Mouse (Mus musculus) forebrain, postnatal 0 days (tissue): ENCODE results near the gene Srd5a1. TPM values are rescaled to one million over a fixed set of nuclear protein-coding genes. Genes with fewer than 3 reads are reported as not detected.

Source experiments
- ATAC-seq: fragments of 200-750 bp; cut with Nextera tagmentation; 2 replicates; pipeline ENCODE4 v1.8.0; 2017; ENCODE audit warnings: mild to moderate bottlenecking, moderate library complexity
- DNase-seq: peaks from one replicate; pipeline ENCODE4 v3.0.0-alpha.2; 2015
- H3K27ac ChIP-seq: fragments of 300-500 bp; sonication (generic); 2 replicates; pipeline ENCODE4 v1.5.1; 2014; ENCODE audit warnings: low read depth, mild to moderate bottlenecking, antibody characterized with exemption, low read length, moderate library complexity, mixed read lengths
- H3K27me3 ChIP-seq: fragments of 300-500 bp; sonication (generic); 2 replicates; pipeline ENCODE4 v1.6.1; 2014; ENCODE audit warnings: mild to moderate bottlenecking, low read length, mixed read lengths; ENCODE audit not compliant: insufficient read depth
- H3K36me3 ChIP-seq: fragments of 300-500 bp; sonication (generic); 2 replicates; pipeline ENCODE4 v1.6.1; 2014; ENCODE audit warnings: mild to moderate bottlenecking, moderate library complexity; ENCODE audit not compliant: insufficient read depth
- H3K4me1 ChIP-seq: fragments of 300-500 bp; sonication (generic); 2 replicates; pipeline ENCODE4 v1.6.1; 2014; ENCODE audit warnings: antibody characterized with exemption; ENCODE audit not compliant: insufficient read depth
- H3K4me2 ChIP-seq: fragments of 300-500 bp; sonication (generic); 2 replicates; pipeline ENCODE4 v1.6.1; 2014; ENCODE audit warnings: low read depth, mild to moderate bottlenecking, moderate library complexity
- H3K4me3 ChIP-seq: fragments of 300-500 bp; sonication (generic); 2 replicates; pipeline ENCODE4 v1.5.1; 2014; ENCODE audit warnings: low read depth, low read length, mixed read lengths
- H3K9ac ChIP-seq: fragments of 300-500 bp; sonication (generic); 2 replicates; pipeline ENCODE4 v1.6.1; 2014; ENCODE audit warnings: mild to moderate bottlenecking
- H3K9me3 ChIP-seq: fragments of 300-500 bp; sonication (generic); 2 replicates; pipeline ENCODE4 v1.6.1; 2016; ENCODE audit warnings: low read length
- CTCF ChIP-seq: sonication (generic); IDR thresholded peaks from 2 replicates; pipeline ENCODE4 v1.5.1; 2016; ENCODE audit warnings: antibody characterized with exemption, control low read depth, low read depth
- WGBS: fragments of 180-500 bp; shearing (Covaris S2); extraction: QIAGEN DNeasy Blood & Tissue Kit; methylation state at CpG from one replicate; pipeline ENCODE4 v1.1.7; 2014; 5-methylcytosine and 5-hydroxymethylcytosine counted together
- polyA plus RNA-seq: library from polyadenylated mRNA; unstranded; fragments of >200 nt; fragmentation: Nextera tagmentation; extraction: Ambion mirVana; gene quantifications from 2 replicates; pipeline ENCODE4 v1.2.1, GENCODE M21; 2015
- total RNA-seq: library from RNA; depleted of rRNA; stranded (reverse); fragments of >200 nt; gene quantifications from 2 replicates; pipeline ENCODE4 v1.2.3, GENCODE M21; 2014; rRNA removed

The Srd5a1 gene
- total and polyA plus RNA-seq, 2 experiments from 2014 or later: 16.2 to 37.2 TPM

DNA sequence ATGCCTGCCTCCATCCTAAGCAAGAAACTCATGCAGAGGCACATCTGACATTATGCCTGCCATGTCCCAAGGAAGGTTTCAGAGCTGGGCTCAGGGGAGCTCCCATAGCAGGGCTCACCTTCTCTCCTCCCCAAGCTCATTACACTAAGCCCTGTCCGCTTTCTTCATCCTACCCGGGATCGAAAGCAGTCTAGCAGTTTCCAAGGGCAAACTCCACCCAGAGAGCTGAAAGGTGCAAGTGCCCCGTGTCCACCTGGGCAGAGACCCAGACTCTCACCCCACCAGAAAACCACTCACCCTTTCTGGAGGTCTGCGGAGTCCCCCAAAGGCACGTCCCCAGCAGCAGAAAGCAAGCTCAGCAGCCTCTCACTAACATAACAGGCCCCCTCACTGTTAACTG is 80.3 kb downstream of the Srd5a1 start:
- Histone ChIP-seq H3K4me2 (peak overlapping the region; percentile 80), H3K4me3 (peak overlapping the region; percentile 83; the same call in 1 of the 2 replicates), H3K4me1 (peaks cover 24% of the 10 kb centered on the region), H3K27me3 (no peaks in the 10 kb centered on the region), H3K9ac (peak overlapping the region; percentile 31; the same call in 1 of the 2 replicates), H3K27ac (no peak overlapping the region), H3K36me3 (no peaks in the 10 kb centered on the region), H3K9me3 (no peaks in the 10 kb centered on the region)
- TF ChIP-seq CTCF: no peak
- 74% methylated on average over 6 of the region's 6 CpGs for WGBS
- no peak for DNase-seq
- no peak for ATAC-seq

DNA sequence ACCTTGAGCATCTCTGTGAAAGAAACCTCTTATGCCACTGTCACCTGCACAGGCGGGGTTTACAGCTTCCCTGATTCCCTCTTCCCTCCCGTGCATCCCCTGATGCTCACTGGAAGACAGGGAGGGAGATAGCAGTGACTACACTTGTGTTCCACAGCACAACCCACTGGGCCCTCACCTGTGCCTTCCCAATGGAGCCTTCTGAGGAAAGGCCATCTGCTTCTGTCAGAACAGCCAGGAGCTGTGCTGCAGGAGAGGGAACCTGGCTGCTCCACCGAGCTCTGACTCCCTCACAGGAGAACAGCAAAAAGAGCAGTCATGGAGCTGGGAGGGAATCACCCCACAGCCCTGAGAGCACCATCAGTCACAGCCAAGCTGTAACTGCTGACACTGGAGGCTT is 81.1 kb downstream of the Srd5a1 start:
- no peak overlapping the region for H3K4me2 ChIP-seq
- DNase-seq: no peak
- ATAC-seq: no peak
- H3K9ac ChIP-seq: no peak overlapping the region
- no peak overlapping the region for H3K4me3 ChIP-seq
- TF ChIP-seq CTCF: no peak
- no peak overlapping the region for H3K27ac ChIP-seq
- H3K4me1 ChIP-seq: peaks cover 27% of the 10 kb centered on the region
- 61% methylated on average over 3 of the region's 3 CpGs for WGBS
- H3K27me3 ChIP-seq: no peaks in the 10 kb centered on the region
- H3K36me3 ChIP-seq: no peaks in the 10 kb centered on the region
- H3K9me3 ChIP-seq: no peaks in the 10 kb centered on the region

DNA sequence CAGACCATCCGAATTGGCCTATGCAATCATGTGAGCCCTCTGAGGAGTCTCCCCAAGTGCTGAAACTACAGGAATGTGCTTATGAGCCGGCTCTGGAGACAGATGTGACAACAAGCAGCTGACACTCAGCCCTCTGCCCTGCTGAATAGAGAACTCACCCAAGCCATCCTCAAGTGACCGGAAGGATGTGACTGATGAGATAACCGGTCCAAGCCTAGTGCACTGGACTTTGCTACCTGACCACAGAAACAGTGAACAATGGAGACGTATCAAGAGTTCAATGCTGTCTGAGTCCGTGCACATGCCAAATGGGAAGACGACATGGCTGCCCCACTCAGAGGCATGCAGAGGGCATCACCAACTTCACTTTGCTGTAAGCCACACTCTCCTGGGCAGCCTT is 82.7 kb downstream of the Srd5a1 start:
- no peak for TF ChIP-seq CTCF
- Histone ChIP-seq H3K4me2 (no peak overlapping the region), H3K9me3 (no peaks in the 10 kb centered on the region), H3K27ac (no peak overlapping the region), H3K36me3 (no peaks in the 10 kb centered on the region), H3K4me1 (peaks cover 27% of the 10 kb centered on the region), H3K4me3 (no peak overlapping the region), H3K27me3 (no peaks in the 10 kb centered on the region), H3K9ac (no peak overlapping the region)
- DNase-seq (no peak), ATAC-seq (no peak)
- WGBS: 80% methylated on average over 7 of the region's 7 CpGs

DNA sequence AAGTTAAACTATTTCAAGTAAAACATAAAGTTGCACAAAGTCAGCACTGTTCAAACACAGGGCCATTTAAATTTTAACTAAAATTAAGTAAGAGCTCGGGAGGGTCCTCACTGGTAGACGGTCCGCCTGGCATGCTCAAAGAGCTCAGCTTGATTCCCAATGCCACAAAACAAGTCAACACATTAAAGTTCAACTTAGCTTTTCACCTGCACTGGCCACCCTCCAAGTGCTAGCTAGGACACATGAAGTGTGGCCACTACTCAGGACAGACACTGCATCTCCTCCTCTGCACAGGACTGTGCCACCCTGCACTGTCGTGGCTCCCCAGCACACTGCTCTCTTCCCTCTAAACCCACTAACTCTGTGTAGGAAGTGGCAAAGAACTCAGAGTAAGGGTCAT is 85.4 kb downstream of the Srd5a1 start:
- no peak overlapping the region for H3K4me3 ChIP-seq
- WGBS: 56% methylated on average over 4 of the region's 4 CpGs
- H3K27ac ChIP-seq: no peak overlapping the region
- no peak overlapping the region for H3K9ac ChIP-seq
- H3K36me3 ChIP-seq: no peaks in the 10 kb centered on the region
- no peak overlapping the region for H3K4me2 ChIP-seq
- no peaks in the 10 kb centered on the region for H3K27me3 ChIP-seq
- DNase-seq (no peak), ATAC-seq (no peak)
- no peaks in the 10 kb centered on the region for H3K9me3 ChIP-seq
- no peak for TF ChIP-seq CTCF
- H3K4me1 ChIP-seq: peaks cover 7% of the 10 kb centered on the region; the same call in 1 of the 2 replicates

DNA sequence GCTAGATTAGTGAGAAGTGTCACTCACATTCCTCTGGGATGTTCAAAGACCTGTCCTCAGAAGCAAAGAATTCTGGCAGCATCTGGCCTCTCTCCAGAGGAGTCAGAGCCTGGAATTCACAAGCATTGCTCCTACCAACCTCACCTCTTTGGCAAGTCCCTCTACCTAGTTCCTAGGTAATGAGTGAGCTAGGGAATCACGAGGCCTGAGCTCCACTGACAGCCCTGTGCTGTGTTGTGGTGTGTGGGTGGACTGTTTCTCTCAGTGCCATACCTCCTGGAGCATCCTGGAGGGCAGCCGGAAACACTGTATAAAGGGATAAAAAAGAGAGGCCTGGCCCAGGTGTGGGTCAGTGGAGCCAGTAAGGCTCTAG is 87.1 kb downstream of the Srd5a1 start:
- DNase-seq (no peak), ATAC-seq (no peak)
- TF ChIP-seq CTCF: no peak
- Histone ChIP-seq H3K36me3 (no peaks in the 10 kb centered on the region), H3K4me3 (no peak overlapping the region), H3K4me1 (peaks cover 5% of the 10 kb centered on the region; the same call in 1 of the 2 replicates), H3K9ac (no peak overlapping the region), H3K9me3 (no peaks in the 10 kb centered on the region), H3K27ac (no peak overlapping the region), H3K27me3 (no peaks in the 10 kb centered on the region), H3K4me2 (no peak overlapping the region)
- WGBS: 77% methylated on average over 2 of the region's 2 CpGs

Other genes starting within 250 kb of the Srd5a1 start
- 64.2 and 64.3 TPM in 2 replicates for gene Nsun2, start 77.7 kb downstream of the Srd5a1 start, total RNA-seq
- gene Nsun2, start 77.7 kb downstream of the Srd5a1 start, polyA plus RNA-seq: 64.6 and 74.4 TPM in 2 replicates
- 21.7 and 29.3 TPM in 2 replicates for gene Tent4a, start 76.8 kb downstream of the Srd5a1 start, total RNA-seq
- 4.5 and 4.9 TPM in 2 replicates for gene Tent4a, start 76.8 kb downstream of the Srd5a1 start, polyA plus RNA-seq
- gene Ube2ql1, start 128.4 kb upstream of the Srd5a1 start, total RNA-seq: 120 and 129 TPM in 2 replicates
- gene Ube2ql1, start 128.4 kb upstream of the Srd5a1 start, polyA plus RNA-seq: 22.2 and 25.6 TPM in 2 replicates
- 58.5 and 77.2 TPM in 2 replicates for gene Med10, start 191.0 kb upstream of the Srd5a1 start, total RNA-seq
- gene Med10, start 191.0 kb upstream of the Srd5a1 start, polyA plus RNA-seq: 174 and 194 TPM in 2 replicates